Mouse (Mus musculus): ENCODE measurements around the gene Hspa13. TPM values are rescaled to one million over a fixed set of nuclear protein-coding genes. Genes with fewer than 3 reads are reported as not detected.

Gene Hspa13
- total RNA-seq (2023), result 10 to 100 TPM; 22.0 to 24.5 TPM

DNA sequence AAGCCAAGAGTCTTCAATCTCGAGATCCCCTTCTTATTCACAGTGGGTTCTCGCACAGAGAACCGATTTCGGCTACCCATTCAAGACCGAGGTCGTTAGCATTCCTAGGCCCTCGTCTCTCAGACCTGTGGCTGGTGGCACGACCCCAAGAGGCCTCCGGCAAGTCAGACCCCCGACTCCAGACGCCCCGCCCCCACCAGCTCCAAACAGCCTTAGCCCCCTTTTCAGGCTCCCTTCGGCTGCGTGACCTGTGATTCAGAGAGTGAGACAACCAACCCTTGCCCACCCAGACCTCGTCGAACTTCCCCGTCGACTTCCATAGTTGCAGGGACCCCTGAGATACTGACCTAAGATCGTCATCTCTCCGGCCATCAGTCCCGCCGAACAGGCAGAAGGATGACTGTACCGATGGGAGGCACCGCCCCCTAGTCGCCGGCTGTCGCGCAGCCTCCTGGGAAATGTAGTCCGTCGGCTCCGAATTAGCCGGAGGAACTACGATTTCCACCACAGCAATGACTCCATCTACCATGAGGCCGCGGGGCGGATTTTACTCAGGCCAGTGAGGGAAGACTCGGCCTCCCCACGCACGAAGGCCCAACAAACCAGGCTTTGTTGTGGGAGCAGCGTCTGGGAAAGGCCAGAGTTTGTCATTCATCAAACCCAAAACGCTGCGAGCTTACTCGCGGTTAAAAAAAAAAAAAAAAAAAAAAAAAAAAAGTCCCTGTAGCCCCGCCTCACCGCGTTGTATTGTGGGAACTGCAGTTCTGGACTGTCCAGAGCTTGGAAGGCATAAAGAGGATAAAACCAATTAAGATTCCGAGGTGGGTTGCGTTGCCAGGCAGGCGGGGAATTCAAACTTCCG is at the start of gene Hspa13:
Gene Hspa13, minus strand, starts transcription at position 717 of the 862 bp plus-strand sequence.

Other genes with a start within 250 kb of the Hspa13 start
- not detected for gene Lipi, start 181.0 kb downstream of the Hspa13 start, total RNA-seq (2023)
- gene Rbm11, start 174.3 kb downstream of the Hspa13 start, total RNA-seq (2023), result under 1 TPM in 1 of 2 experiments, not detected in 1; 0.48 TPM

All from neutrophil, adult 83 days (primary cell).